Mouse (Mus musculus): ENCODE measurements around the gene Nme9. TPM values are rescaled to one million over a fixed set of nuclear protein-coding genes. Genes with fewer than 3 reads are reported as not detected.

The Nme9 gene
- polyA plus RNA-seq (2014; fragmentation: Illumina TruSeq; extraction: RNeasy Lipid Tissue Mini Kit (QIAGEN cat#74804); ENCODE audit: low replicate concordance) = not detected

GRCm38 (mm10) chr9:99451161-99451560 lies at the start of gene Nme9:
TSS of gene Nme9 (plus strand) at chr9:99451475.

DNA sequence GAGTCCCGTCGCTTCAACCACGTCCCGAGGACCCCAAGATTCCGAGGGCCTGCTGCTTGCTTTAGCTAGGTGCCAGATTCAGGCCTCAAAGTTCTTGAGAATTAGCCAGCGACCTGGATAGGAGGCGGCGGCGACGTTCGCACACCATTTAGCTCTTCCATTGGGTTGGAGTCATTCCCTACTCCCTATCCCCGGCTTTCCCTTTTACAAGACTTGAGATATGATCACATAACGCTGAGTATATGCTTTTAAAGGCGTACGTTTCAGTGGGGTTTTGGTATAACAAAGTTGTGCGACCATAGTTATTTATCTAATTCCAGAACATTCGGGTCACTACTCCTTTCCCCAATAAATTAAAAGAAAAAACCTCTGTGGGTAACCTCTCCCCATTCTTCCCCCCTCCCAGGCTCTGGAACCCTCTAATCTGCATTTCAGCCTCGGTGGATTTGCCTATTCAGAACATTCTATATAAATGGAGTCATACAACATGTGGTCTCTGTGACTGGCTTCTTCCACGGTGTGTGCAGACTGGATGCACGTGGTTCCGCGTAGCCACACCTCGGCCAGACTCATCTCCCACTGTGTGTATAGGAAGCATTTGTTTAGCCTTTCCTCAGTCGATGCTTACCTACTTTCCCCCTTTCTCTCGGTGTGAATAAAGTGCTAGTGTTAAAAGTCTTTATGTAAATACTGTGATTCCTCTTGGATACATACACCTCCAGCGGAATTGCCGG lies 14.1 kb upstream of the Nme9 start, which contains the start of gene Mras:
Gene Mras, minus strand, starts transcription at position 351 of the 734 bp plus-strand sequence.

Other genes with a start within 250 kb of the Nme9 start
- gene Faiml, start 214.2 kb upstream of the Nme9 start, polyA plus RNA-seq (2014; fragmentation: Illumina TruSeq; extraction: RNeasy Lipid Tissue Mini Kit (QIAGEN cat#74804); ENCODE audit: low replicate concordance) = not detected
- gene Cep70, start 208.1 kb upstream of the Nme9 start, polyA plus RNA-seq (2014; fragmentation: Illumina TruSeq; extraction: RNeasy Lipid Tissue Mini Kit (QIAGEN cat#74804); ENCODE audit: low replicate concordance) = 31.8 TPM
- gene Esyt3, start 92.9 kb upstream of the Nme9 start, polyA plus RNA-seq (2014; fragmentation: Illumina TruSeq; extraction: RNeasy Lipid Tissue Mini Kit (QIAGEN cat#74804); ENCODE audit: low replicate concordance) = 0.19 TPM
- gene Mras, start 14.1 kb upstream of the Nme9 start, polyA plus RNA-seq (2014; fragmentation: Illumina TruSeq; extraction: RNeasy Lipid Tissue Mini Kit (QIAGEN cat#74804); ENCODE audit: low replicate concordance) = 1.1 TPM
- gene Armc8, start 117.4 kb downstream of the Nme9 start, polyA plus RNA-seq (2014; fragmentation: Illumina TruSeq; extraction: RNeasy Lipid Tissue Mini Kit (QIAGEN cat#74804); ENCODE audit: low replicate concordance) = 48.9 TPM
- gene Dbr1, start 124.3 kb downstream of the Nme9 start, polyA plus RNA-seq (2014; fragmentation: Illumina TruSeq; extraction: RNeasy Lipid Tissue Mini Kit (QIAGEN cat#74804); ENCODE audit: low replicate concordance) = 14.8 TPM
- gene A4gnt, start 161.0 kb downstream of the Nme9 start, polyA plus RNA-seq (2014; fragmentation: Illumina TruSeq; extraction: RNeasy Lipid Tissue Mini Kit (QIAGEN cat#74804); ENCODE audit: low replicate concordance) = 0.93 TPM
- 0.22 TPM for gene Dzip1l, start 178.0 kb downstream of the Nme9 start, polyA plus RNA-seq (2014; fragmentation: Illumina TruSeq; extraction: RNeasy Lipid Tissue Mini Kit (QIAGEN cat#74804); ENCODE audit: low replicate concordance)